Mouse (Mus musculus) ES-E14 (cell line): Measurements from ENCODE around the gene Ccdc137. TPM values are rescaled to one million over a fixed set of nuclear protein-coding genes. Genes with fewer than 3 reads are reported as not detected.

Experiments used
- DNase-seq: peaks from one replicate; pipeline ENCODE4 v3.0.0-alpha.2; 2013; ENCODE audit warnings: low read depth, low spot score
- H3K27ac ChIP-seq: 2 replicates; pipeline ENCODE4 v1.5.1; 2012; ENCODE audit warnings: low read depth, mild to moderate bottlenecking, low read length, moderate library complexity, mixed read lengths; ENCODE audit not compliant: poor library complexity, insufficient read depth, severe bottlenecking
- H3K36me3 ChIP-seq: 2 replicates; pipeline ENCODE4 v1.6.1; 2012; ENCODE audit warnings: mild to moderate bottlenecking, low read length, moderate library complexity, mixed read lengths; ENCODE audit not compliant: control insufficient read depth, poor library complexity, insufficient read depth, severe bottlenecking
- H3K4me1 ChIP-seq, 2 experiments: fragments of 150-350 bp in 1 of 2; sonication (generic) in 1 of 2; 2 replicates each; pipeline ENCODE4 v1.6.1; 2012; ENCODE audit warnings: low read length in 2 of 2, mild to moderate bottlenecking in 1 of 2, mixed read lengths in 1 of 2; ENCODE audit not compliant: control insufficient read depth in 2 of 2, insufficient read depth in 2 of 2, poor library complexity in 1 of 2
- H3K4me3 ChIP-seq, 2 experiments: fragments of 150-350 bp in 1 of 2; sonication (generic) in 1 of 2; 2 replicates each; pipeline ENCODE4 v1.5.1; 2012; ENCODE audit warnings: low read length in 2 of 2, low read depth in 1 of 2, mild to moderate bottlenecking in 1 of 2, mixed read lengths in 1 of 2; ENCODE audit not compliant: insufficient read depth in 1 of 2, poor library complexity in 1 of 2, severe bottlenecking in 1 of 2
- H3K9ac ChIP-seq: 2 replicates; pipeline ENCODE4 v1.6.1; 2012; ENCODE audit warnings: low read depth, mild to moderate bottlenecking, low read length, mixed read lengths; ENCODE audit not compliant: poor library complexity, insufficient read depth, severe bottlenecking
- H3K9me3 ChIP-seq: fragments of 150-350 bp; sonication (generic); 2 replicates; pipeline ENCODE4 v1.6.1; 2012; ENCODE audit warnings: low read depth, mild to moderate bottlenecking, low read length; ENCODE audit not compliant: control insufficient read depth, insufficient read depth
- CHD2 ChIP-seq: IDR thresholded peaks from 2 replicates; pipeline ENCODE4 v1.6.1; 2014; ENCODE audit warnings: mild to moderate bottlenecking, low read depth, low read length, inconsistent platforms
- HCFC1 ChIP-seq: IDR thresholded peaks from 2 replicates; pipeline ENCODE4 v1.6.1; 2012; ENCODE audit warnings: low read length, inconsistent platforms, borderline replicate concordance; ENCODE audit not compliant: insufficient read depth
- MAFK ChIP-seq: IDR thresholded peaks from 2 replicates; pipeline ENCODE4 v1.6.1; 2014; ENCODE audit warnings: mild to moderate bottlenecking, low read depth, low read length, inconsistent platforms; ENCODE audit not compliant: insufficient read depth
- ZC3H11A ChIP-seq: IDR thresholded peaks from 2 replicates; pipeline ENCODE4 v1.6.1; 2012; ENCODE audit warnings: low read depth, mild to moderate bottlenecking, inconsistent platforms, low read length, borderline replicate concordance
- ZNF384 ChIP-seq: IDR thresholded peaks from 2 replicates; pipeline ENCODE4 v1.6.1; 2012; ENCODE audit warnings: low read depth, low read length, inconsistent platforms
- in situ Hi-C, 2 experiments: fragments of 600-800 bp; cut with MboI; formaldehyde crosslinking; loops; one replicate each; pipeline ENCODE4 v1.15.1; 2025; ENCODE audit warnings: low sequenced_read_pairs in 2 of 2, inconsistent platforms in 1 of 2; ENCODE audit not compliant: unreplicated experiment in 2 of 2
- total RNA-seq: library from RNA; depleted of rRNA; stranded (reverse); fragments of 300-350 nt; gene quantifications from 2 replicates; pipeline ENCODE4 v1.2.3, GENCODE M21; 2012

Ccdc137 gene
- total RNA-seq, 1 experiment = 24.6 TPM

GRCm38 (mm10) chr11:120447179-120447578, 10.7 kb upstream of the Ccdc137 start:
- no peak overlapping the region for H3K27ac ChIP-seq
- H3K36me3 ChIP-seq = no peaks in the 10 kb centered on the region
- no peak for DNase-seq
- no peak overlapping the region for H3K4me3 ChIP-seq
- TF ChIP-seq MAFK = no peak
- TF ChIP-seq CHD2 = no peak
- TF ChIP-seq ZC3H11A = no peak
- TF ChIP-seq ZNF384 = no peak
- TF ChIP-seq HCFC1 = no peak
- no peaks in the 10 kb centered on the region for H3K9me3 ChIP-seq
- H3K9ac ChIP-seq = no peak overlapping the region
- in situ Hi-C loops = no loop called here
- peaks cover 0 to 3% of the 10 kb centered on the region in 2 experiments; a peak in 1 of 4 replicates for H3K4me1 ChIP-seq

GRCm38 (mm10) chr11:120452246-120452645, 5.7 kb upstream of the Ccdc137 start:
- in situ Hi-C loops = no loop called here
- Histone ChIP-seq H3K4me1 (peaks cover 0 to 3% of the 10 kb centered on the region in 2 experiments; a peak in 1 of 4 replicates), H3K9ac (no peak overlapping the region), H3K27ac (no peak overlapping the region), H3K4me3 (no peak overlapping the region), H3K36me3 (peaks cover 2% of the 10 kb centered on the region; the same call in 1 of the 2 replicates), H3K9me3 (no peaks in the 10 kb centered on the region)
- no peak for TF ChIP-seq ZC3H11A
- no peak for TF ChIP-seq ZNF384
- TF ChIP-seq HCFC1 = no peak
- TF ChIP-seq MAFK = no peak
- TF ChIP-seq CHD2 = no peak
- no peak for DNase-seq

- no peak for DNase-seq
- in situ Hi-C loops = no loop called here
- Histone ChIP-seq H3K9ac (no peak within 1 kb of the TSS), H3K4me1 (peaks cover 0 to 3% of the 10 kb centered on the region in 2 experiments; a peak in 1 of 4 replicates), H3K9me3 (no peaks in the 10 kb centered on the region), H3K27ac (no peak within 1 kb of the TSS), H3K36me3 (peaks cover 2% of the 10 kb centered on the region; the same call in 1 of the 2 replicates), H3K4me3 (no peak within 1 kb of the TSS)
- TF ChIP-seq HCFC1 (no peak), CHD2 (no peak), ZNF384 (no peak), ZC3H11A (no peak), MAFK (no peak)
These were observed 4.6 kb upstream of the Ccdc137 start, which contains the start of gene Pde6g for GRCm38 (mm10) chr11:120453306-120453705. Pde6g (minus strand) TSS chr11:120453500.

- TF ChIP-seq HCFC1 = no peak
- no peak for TF ChIP-seq CHD2
- no peak for TF ChIP-seq ZC3H11A
- no peak for TF ChIP-seq MAFK
- no peak for TF ChIP-seq ZNF384
- H3K9ac ChIP-seq = no peak overlapping the region
- no peaks in the 10 kb centered on the region; a peak in 1 of 4 replicates for H3K4me1 ChIP-seq
- H3K9me3 ChIP-seq = no peaks in the 10 kb centered on the region
- peaks cover 6% of the 10 kb centered on the region; the same call in 1 of the 2 replicates for H3K36me3 ChIP-seq
- no peak overlapping the region for H3K4me3 ChIP-seq
- in situ Hi-C loops = no loop called here
- H3K27ac ChIP-seq = no peak overlapping the region
- no peak for DNase-seq
These were observed 3.0 kb upstream of the Ccdc137 start for GRCm38 (mm10) chr11:120454965-120455364.
